8 mouse cellular contexts compared by ENCODE assay signal in genomic region chr6:83774126-83774525, GRCm38 (mm10). TPM values are rescaled to one million over a fixed set of nuclear protein-coding genes. Genes with fewer than 3 reads are reported as not detected.
DNase-seq lines count a peak whose midpoint lies in the region; ATAC-seq lines count a peak whose summit lies in the region.
"Had no signal": no experiment of that assay in that cellular context is flagged by ENCODE, and none has a peak within 500 bp of the region (broad histone marks: within the 10 kb centered on the region; RNA-seq: fewer than 3 reads in every experiment).

No protein-coding gene starts in this region.

- peaks cover 11% of the 10 kb centered on the region for H3K4me1 ChIP-seq in neural tube, embryonic 11.5 days (ENCODE audit: control insufficient read depth, insufficient read depth, low read length)
- H3K4me1 ChIP-seq in forebrain, embryonic 14.5 days (ENCODE audit: control insufficient read depth, insufficient read depth, low read length): peaks cover 11% of the 10 kb centered on the region
- peaks cover 28% of the 10 kb centered on the region for H3K4me1 ChIP-seq in liver, embryonic 13.5 days (replicated peaks)

- peak overlapping the region; percentile 81; the same call in 1 of the 2 replicates for H3K4me2 ChIP-seq in neural tube, embryonic 11.5 days (ENCODE audit: low read depth)
- H3K4me2 ChIP-seq in forebrain, embryonic 14.5 days (ENCODE audit: low read length): peak overlapping the region; percentile 79
- peak overlapping the region; percentile 91 for H3K4me2 ChIP-seq in liver, embryonic 13.5 days

- H3K9me3 ChIP-seq in neural tube, embryonic 11.5 days (ENCODE audit: control insufficient read depth, low read length): no peaks in the 10 kb centered on the region
- no peaks in the 10 kb centered on the region for H3K9me3 ChIP-seq in forebrain, embryonic 14.5 days (replicated peaks; ENCODE audit: control insufficient read depth, low read length)
- H3K9me3 ChIP-seq in liver, embryonic 13.5 days (replicated peaks): no peaks in the 10 kb centered on the region

- no peak for DNase-seq in neural tube, embryonic 11.5 days (ENCODE audit: low spot score)
- no peak for DNase-seq in neural tube, embryonic 10.5 days (ENCODE audit: extremely low spot score, low spot score)
- DNase-seq in forebrain, embryonic 14.5 days (ENCODE audit: low spot score): no peak
- DNase-seq in liver, embryonic 13.5 days: no peak
- DNase-seq in natural killer cell, adult 2 months (ENCODE audit: low spot score in 2 of 2): no peak
- no peak for DNase-seq in cerebellum, adult 11 months
- DNase-seq in cerebellum, postnatal 10 days: no peak
- DNase-seq: cerebellum, adult 9-10 months had no signal

- H3K36me3 ChIP-seq in neural tube, embryonic 11.5 days (ENCODE audit: control insufficient read depth, insufficient read depth, low read length): peaks cover 2% of the 10 kb centered on the region; the same call in 1 of the 2 replicates
- H3K36me3 ChIP-seq in forebrain, embryonic 14.5 days (ENCODE audit: control insufficient read depth, insufficient read depth, low read length): peaks cover 36% of the 10 kb centered on the region
- H3K36me3 ChIP-seq in liver, embryonic 13.5 days: peaks cover 44% of the 10 kb centered on the region

- no peak overlapping the region for H3K9ac ChIP-seq in neural tube, embryonic 11.5 days (ENCODE audit: low read length)
- H3K9ac ChIP-seq in forebrain, embryonic 14.5 days (ENCODE audit: low read length): peak overlapping the region; percentile 96; the same call in 1 of the 2 replicates
- H3K9ac ChIP-seq in liver, embryonic 13.5 days: peak overlapping the region; percentile 95

- no peak for ATAC-seq in neural tube, embryonic 11.5 days (ENCODE audit: insufficient read depth, low FRiP score, low TSS enrichment)
- no peak for ATAC-seq in forebrain, embryonic 14.5 days
- ATAC-seq in liver, embryonic 13.5 days (ENCODE audit: low read depth): no peak

- H3K27ac ChIP-seq in neural tube, embryonic 11.5 days (ENCODE audit: low read depth, low read length): no peak overlapping the region
- H3K27ac ChIP-seq in forebrain, embryonic 14.5 days (ENCODE audit: low read depth, low read length): no peak overlapping the region
- H3K27ac ChIP-seq in liver, embryonic 13.5 days: peak overlapping the region; percentile 34; the same call in 1 of the 2 replicates

- WGBS in neural tube, embryonic 11.5 days: 59% methylated on average over 8 of the region's 9 CpGs
- 58% methylated on average over 9 of the region's 9 CpGs for WGBS in forebrain, embryonic 14.5 days
- 58% methylated on average over 9 of the region's 9 CpGs for WGBS in liver, embryonic 13.5 days (ENCODE audit: insufficient replicate concordance)

- H3K4me3 ChIP-seq in neural tube, embryonic 11.5 days (ENCODE audit: low read depth, low read length): no peak overlapping the region; the same call in 1 of the 2 replicates
- peak overlapping the region; percentile 88; the same call in 1 of the 2 replicates for H3K4me3 ChIP-seq in forebrain, embryonic 14.5 days (ENCODE audit: low read depth, low read length)
- H3K4me3 ChIP-seq in liver, embryonic 13.5 days (replicated peaks): peak overlapping the region; percentile 96

- no peaks in the 10 kb centered on the region for H3K27me3 ChIP-seq in neural tube, embryonic 11.5 days (ENCODE audit: control insufficient read depth, insufficient read depth, low read length)
- no peaks in the 10 kb centered on the region for H3K27me3 ChIP-seq in forebrain, embryonic 14.5 days (replicated peaks; ENCODE audit: control insufficient read depth, insufficient read depth, low read length)
- H3K27me3 ChIP-seq in liver, embryonic 13.5 days: no peaks in the 10 kb centered on the region

RNA-seq across cellular contexts. Expression of gene Tex261, which starts 1.5 kb away (rescaled TPM):
- polyA plus RNA-seq in neural tube, embryonic 11.5 days (2014; fragmentation: Nextera tagmentation; extraction: Ambion mirVana): 56.7 and 57.7 TPM in 2 replicates
- polyA plus RNA-seq in forebrain, embryonic 14.5 days (2014; fragmentation: Nextera tagmentation; extraction: Ambion mirVana): 63.5 and 76.4 TPM in 2 replicates
- polyA plus RNA-seq in liver, embryonic 13.5 days (2015; fragmentation: Nextera tagmentation; extraction: Ambion mirVana): 50.1 and 57.5 TPM in 2 replicates

RNA-seq across cellular contexts. Expression of gene Ankrd53, which starts 11.7 kb away (rescaled TPM):
- 0.26 TPM in 1 of 2 replicates, not detected in the other for polyA plus RNA-seq in neural tube, embryonic 11.5 days (2014; fragmentation: Nextera tagmentation; extraction: Ambion mirVana)
- not detected in 2 replicates for polyA plus RNA-seq in forebrain, embryonic 14.5 days (2014; fragmentation: Nextera tagmentation; extraction: Ambion mirVana)
- not detected in 2 replicates for polyA plus RNA-seq in liver, embryonic 13.5 days (2015; fragmentation: Nextera tagmentation; extraction: Ambion mirVana)

RNA-seq across cellular contexts. Expression of gene Nagk, which starts 20.7 kb away (rescaled TPM):
- polyA plus RNA-seq in neural tube, embryonic 11.5 days (2014; fragmentation: Nextera tagmentation; extraction: Ambion mirVana): 36.1 and 36.4 TPM in 2 replicates
- 78.5 and 85.9 TPM in 2 replicates for polyA plus RNA-seq in forebrain, embryonic 14.5 days (2014; fragmentation: Nextera tagmentation; extraction: Ambion mirVana)
- polyA plus RNA-seq in liver, embryonic 13.5 days (2015; fragmentation: Nextera tagmentation; extraction: Ambion mirVana): 13.4 and 14.3 TPM in 2 replicates

RNA-seq across cellular contexts. Expression of gene Atp6v1b1, which starts 31.3 kb away (rescaled TPM):
- polyA plus RNA-seq in neural tube, embryonic 11.5 days (2014; fragmentation: Nextera tagmentation; extraction: Ambion mirVana): not detected in 2 replicates
- not detected in 2 replicates for polyA plus RNA-seq in forebrain, embryonic 14.5 days (2014; fragmentation: Nextera tagmentation; extraction: Ambion mirVana)
- polyA plus RNA-seq in liver, embryonic 13.5 days (2015; fragmentation: Nextera tagmentation; extraction: Ambion mirVana): not detected in 2 replicates

RNA-seq across cellular contexts. Expression of gene Paip2b, which starts 57.4 kb away (rescaled TPM):
- 19.1 and 21.9 TPM in 2 replicates for polyA plus RNA-seq in neural tube, embryonic 11.5 days (2014; fragmentation: Nextera tagmentation; extraction: Ambion mirVana)
- 30.1 and 32.0 TPM in 2 replicates for polyA plus RNA-seq in forebrain, embryonic 14.5 days (2014; fragmentation: Nextera tagmentation; extraction: Ambion mirVana)
- 3.7 and 3.9 TPM in 2 replicates for polyA plus RNA-seq in liver, embryonic 13.5 days (2015; fragmentation: Nextera tagmentation; extraction: Ambion mirVana)
